Mouse (Mus musculus) spleen, postnatal 14 days (tissue): ENCODE data around the gene Diaph2.

Experiments
- DNase-seq, 2 experiments: peaks; one replicate each; pipeline ENCODE4 v3.0.0; 2021 to 2022; ENCODE audit warnings: low spot score in 2 of 2

Diaph2 gene

GRCm38 (mm10) chrX:129749571-129750061 is at the start of gene Diaph2:
Gene Diaph2, plus strand, starts transcription at chrX:129749742.
- DNase-seq = peak; percentile 50 to 57

GRCm38 (mm10) chrX:129701634-129702312 is 47.8 kb upstream of the Diaph2 start:
- no peak for DNase-seq

- no peak for DNase-seq
Measured at GRCm38 (mm10) chrX:129709656-129710055, 39.9 kb upstream of the Diaph2 start.

GRCm38 (mm10) chrX:129728717-129729220 is 20.8 kb upstream of the Diaph2 start:
- DNase-seq = no peak

GRCm38 (mm10) chrX:129736562-129736961 is 13.0 kb upstream of the Diaph2 start:
- no peak for DNase-seq

GRCm38 (mm10) chrX:129739226-129739625 is 10.3 kb upstream of the Diaph2 start:
- no peak for DNase-seq

GRCm38 (mm10) chrX:129742981-129743380 is 6.6 kb upstream of the Diaph2 start:
- DNase-seq = no peak

GRCm38 (mm10) chrX:129745976-129746375 is 3.6 kb upstream of the Diaph2 start:
- DNase-seq = no peak

- DNase-seq = no peak
Measured at GRCm38 (mm10) chrX:129749102-129749501, 440 bp upstream of the Diaph2 start.

- DNase-seq = peak in 1 of 2 experiments; percentile 6
Measured at GRCm38 (mm10) chrX:129750094-129750569, 590 bp downstream of the Diaph2 start.

- no peak for DNase-seq
Measured at GRCm38 (mm10) chrX:129750606-129751005, 1.1 kb downstream of the Diaph2 start.

- DNase-seq = no peak
Measured at GRCm38 (mm10) chrX:129756606-129757005, 7.1 kb downstream of the Diaph2 start.

GRCm38 (mm10) chrX:129762649-129763048 is 13.1 kb downstream of the Diaph2 start:
- no peak for DNase-seq

- DNase-seq = no peak
Measured at GRCm38 (mm10) chrX:129765378-129765777, 15.8 kb downstream of the Diaph2 start.

GRCm38 (mm10) chrX:129766811-129767210 is 17.3 kb downstream of the Diaph2 start:
- no peak for DNase-seq

- no peak for DNase-seq
Measured at GRCm38 (mm10) chrX:129770625-129771024, 21.1 kb downstream of the Diaph2 start.

GRCm38 (mm10) chrX:129773556-129774255 is 24.2 kb downstream of the Diaph2 start:
- DNase-seq = no peak

- no peak for DNase-seq
Measured at GRCm38 (mm10) chrX:129774478-129774877, 24.9 kb downstream of the Diaph2 start.

GRCm38 (mm10) chrX:129776761-129777160 is 27.2 kb downstream of the Diaph2 start:
- no peak for DNase-seq

- DNase-seq = no peak
Measured at GRCm38 (mm10) chrX:129777404-129777962, 27.9 kb downstream of the Diaph2 start.

- DNase-seq = no peak
Measured at GRCm38 (mm10) chrX:129781844-129782243, 32.3 kb downstream of the Diaph2 start.

- no peak for DNase-seq
Measured at GRCm38 (mm10) chrX:129784062-129784461, 34.5 kb downstream of the Diaph2 start.
